Mouse (Mus musculus) cerebellum, postnatal 36 days (tissue): ENCODE results near the gene Cep57l1.

Experiments
- DNase-seq, 2 experiments: peaks; one replicate each; pipeline ENCODE4 v3.0.0; 2021 to 2022; ENCODE audit warnings: mixed read lengths in 2 of 2

Cep57l1 gene

DNA sequence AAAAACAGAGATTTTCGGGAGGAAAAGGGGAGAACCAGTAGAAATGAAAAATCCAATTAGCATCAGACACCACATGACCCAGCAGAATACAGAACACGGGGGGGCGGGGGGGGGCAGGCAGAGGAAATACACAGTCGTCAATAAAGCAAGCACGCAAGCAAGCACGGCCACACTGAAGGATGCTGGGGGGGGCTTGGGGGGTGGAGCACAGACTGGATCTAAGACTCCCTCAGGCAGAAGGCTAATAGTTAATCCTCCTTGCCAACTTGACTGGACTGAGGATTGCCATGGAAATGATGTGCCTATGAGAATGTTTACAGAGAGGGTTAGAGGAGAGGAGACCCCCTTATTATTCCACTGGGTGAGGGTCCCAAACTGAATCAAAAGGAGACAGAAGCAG lies 74.3 kb downstream of the Cep57l1 start:
- DNase-seq = no peak

DNA sequence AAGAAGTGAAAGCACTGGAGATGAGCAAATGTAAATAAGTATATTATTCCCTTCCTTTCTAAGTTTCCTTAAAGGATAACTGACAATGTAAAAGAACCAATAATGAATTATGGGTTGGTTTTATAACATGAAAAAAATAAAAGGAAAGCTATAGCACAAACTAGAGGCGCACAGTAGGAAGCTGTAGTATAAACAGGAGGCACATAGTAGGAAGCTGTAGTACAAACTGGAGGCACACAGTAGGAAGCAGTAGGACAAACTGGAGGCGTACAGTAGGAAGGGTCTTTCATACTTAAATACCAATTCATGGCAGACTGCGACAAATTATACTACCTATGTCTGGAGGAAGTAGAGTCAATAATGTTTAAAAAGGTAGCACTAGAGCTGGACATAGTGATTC lies 76.5 kb downstream of the Cep57l1 start:
- no peak for DNase-seq

DNA sequence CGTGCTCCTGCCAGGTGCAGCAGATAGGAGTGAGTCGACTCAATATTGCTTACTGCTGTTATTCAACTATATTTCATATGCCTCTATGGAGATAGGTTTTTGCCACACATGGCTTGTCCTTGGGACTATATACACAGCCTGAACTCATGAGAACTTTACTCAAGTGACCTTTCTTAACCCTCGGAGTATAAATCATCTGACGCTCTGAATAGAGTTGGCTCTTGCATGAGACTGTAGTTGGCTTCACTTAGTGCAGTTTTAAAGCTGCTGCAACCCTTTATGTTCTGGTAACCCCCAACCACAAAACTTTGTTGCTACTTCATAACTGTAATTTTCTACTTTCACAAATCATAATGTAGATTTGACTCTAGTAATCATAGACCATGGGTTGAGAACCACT lies 77.7 kb downstream of the Cep57l1 start:
- no peak for DNase-seq

DNA sequence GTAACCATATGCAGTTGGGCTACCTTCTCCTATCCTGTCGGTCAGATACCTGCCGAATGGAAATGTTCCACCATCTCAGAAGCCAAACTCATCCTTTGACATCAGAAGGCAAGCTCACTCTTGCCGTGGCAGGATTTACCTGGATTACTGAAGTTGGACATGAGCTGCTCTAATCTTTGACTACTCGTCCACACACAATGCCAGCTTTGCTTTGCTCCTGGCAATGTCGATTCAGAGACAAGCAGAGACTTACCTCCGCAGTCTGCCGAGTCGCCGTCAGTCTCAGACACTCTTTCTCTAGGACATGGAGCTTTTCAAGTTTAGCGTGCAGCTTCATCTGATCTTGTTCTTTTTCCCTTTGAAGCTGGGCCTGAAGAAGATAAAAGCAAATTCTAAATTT lies 78.9 kb downstream of the Cep57l1 start:
- DNase-seq = no peak

DNA sequence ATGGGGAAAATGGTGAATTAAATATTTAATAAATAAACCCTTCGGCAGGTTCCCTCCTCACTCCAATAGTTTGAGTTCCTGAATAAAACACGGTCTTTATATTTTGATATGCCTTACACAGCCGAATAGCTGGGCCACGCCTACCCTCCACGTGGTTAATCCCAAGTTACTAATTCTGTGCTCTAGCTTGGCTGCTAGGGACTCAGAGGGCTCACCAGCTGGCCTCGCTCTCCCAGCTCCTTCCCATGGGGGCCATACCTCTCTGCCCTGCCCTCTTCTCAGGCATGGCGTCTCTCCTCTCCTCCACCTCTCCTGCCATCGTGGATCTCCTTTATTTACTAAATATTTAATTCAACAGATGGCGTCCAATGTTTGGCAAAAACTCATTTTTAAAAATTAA lies 83.5 kb downstream of the Cep57l1 start:
- no peak for DNase-seq

DNA sequence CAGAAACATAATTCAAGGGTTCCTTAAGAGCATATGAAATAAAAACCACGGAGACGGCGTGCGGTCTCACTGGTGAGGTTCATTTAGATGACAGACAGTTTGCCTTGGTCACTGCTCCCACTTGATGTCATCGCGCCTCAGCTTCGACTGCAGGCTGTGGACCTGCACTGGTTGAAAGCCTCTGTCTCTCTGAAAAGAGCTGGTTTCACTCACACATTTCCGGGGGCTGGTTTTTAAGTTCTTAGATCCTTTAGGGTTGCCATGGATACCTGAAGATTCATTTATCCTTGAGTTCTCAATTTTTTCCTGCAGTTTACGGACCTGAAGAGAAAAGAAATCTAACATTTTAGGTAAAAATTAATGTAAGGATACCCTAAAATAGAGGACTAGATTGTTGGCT lies 90.1 kb downstream of the Cep57l1 start:
- no peak for DNase-seq

DNA sequence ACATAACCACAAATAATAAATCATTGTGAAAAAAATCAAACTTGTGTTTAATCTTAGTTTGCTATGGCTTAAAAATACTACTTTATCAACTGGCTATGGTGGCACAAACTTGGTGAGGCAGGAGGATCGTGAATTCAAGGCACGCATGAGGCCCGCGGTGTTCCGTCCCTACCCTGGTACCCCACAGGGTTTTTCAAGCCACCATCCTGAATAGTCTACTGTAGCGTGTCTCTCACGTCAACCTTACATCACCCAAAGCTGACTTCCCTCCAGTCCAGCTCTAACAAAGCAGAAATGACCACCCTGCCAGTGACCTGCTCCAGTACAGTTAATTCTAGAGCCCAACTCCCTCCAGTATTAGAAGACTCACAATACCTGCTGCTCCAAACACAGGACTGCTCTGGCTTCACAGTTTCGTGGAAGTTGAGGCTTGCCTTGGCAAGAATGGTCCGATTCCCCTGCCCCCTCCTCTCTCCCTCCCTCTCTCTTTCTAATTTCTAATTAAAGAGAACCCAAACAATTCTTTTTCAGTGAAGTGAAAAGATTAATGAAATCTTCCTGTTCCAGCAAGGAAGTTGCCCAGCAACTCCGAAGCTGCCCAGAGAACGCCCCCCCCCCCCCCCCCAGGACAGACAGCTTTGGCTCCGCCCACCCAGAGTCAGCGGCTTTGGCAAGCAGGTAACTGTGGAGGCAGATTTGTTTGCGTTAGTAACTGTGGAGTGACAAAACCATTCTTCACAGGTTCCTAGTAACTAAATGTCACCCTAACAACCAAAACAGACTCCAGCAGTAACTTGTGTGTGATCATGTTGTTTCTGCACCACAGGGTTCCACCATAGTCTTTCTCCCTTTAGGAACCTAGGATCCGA lies 93.4 kb downstream of the Cep57l1 start, which contains the start of gene Ccdc162:
TSS of gene Ccdc162 (minus strand) at position 606 of the 869 bp plus-strand sequence.
- no peak for DNase-seq

DNA sequence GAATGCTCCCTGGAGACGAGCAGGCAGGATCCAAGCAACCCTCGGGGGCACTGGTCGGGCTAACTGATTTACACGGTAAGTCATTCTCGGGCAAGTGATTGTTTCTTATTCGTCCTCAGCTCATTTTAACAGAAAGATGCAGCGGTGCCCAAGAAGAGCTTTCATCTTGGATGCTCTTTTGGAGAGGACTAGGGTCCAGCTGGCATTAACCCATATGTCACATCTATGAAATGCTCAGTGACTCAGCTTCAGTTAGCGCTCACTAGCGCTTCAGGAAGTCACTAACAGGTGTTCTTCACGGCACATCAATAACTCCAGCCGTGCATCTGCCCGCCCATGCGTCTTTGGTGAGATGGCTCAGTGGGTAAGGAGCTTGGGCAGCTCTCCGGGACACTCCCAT lies 94.1 kb downstream of the Cep57l1 start:
- no peak for DNase-seq

DNA sequence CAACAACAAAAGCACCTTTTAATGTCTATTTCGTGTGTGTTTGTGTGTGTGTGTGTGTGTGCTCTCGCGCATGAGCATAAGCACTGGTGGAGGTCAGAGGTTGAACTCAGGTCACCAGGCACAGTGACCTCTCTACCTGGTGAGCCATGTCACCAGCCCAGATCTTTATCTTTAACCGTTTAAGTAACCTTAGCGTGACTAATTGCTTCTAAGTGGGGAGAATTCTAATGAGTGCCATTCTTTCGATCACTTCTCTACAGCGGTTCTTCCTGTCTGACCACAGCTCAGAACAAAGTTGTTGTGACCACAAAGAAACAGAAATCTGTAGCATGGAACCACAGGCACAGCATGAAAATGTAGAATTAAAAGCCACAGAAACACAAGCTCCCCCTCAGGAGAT lies 98.2 kb downstream of the Cep57l1 start:
- DNase-seq = no peak

DNA sequence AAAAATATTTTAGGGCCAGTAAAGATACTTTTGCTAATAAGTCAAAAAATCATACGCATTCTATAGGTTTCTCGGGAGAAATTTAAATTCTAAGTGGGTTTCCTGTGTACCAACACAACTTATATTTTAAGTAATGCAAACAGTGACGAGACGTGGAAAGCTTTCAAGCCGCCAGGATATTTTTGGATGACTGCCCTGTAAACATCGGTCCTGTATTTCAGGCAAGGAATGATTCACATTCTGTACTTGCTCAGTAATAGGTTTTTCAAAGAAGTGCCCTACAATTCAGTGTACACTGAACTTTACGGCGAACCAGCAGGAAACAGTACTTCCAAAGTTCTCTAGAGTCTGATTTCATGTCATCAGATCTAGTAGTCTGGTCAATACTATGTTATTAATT lies 98.9 kb downstream of the Cep57l1 start:
- no peak for DNase-seq

DNA sequence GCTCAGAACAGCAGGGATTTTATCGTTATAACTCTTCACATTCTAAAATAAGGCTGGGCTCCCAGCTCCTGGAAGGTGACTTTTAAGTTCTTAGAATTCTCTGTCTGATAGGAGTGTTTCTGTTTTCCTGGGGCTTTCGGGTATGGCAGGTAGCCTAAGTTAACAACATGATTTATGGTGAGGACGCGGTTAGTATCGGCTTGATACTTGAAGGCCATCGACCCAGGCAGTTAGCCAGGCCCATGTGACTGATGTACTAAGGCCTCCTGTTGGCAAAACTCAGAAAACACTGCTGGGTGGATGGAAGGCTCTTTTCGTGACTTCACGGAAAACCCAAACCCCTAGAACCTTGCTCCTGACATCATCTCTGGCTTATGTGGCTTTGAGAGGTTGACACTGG lies 100.3 kb downstream of the Cep57l1 start:
- DNase-seq = no peak

DNA sequence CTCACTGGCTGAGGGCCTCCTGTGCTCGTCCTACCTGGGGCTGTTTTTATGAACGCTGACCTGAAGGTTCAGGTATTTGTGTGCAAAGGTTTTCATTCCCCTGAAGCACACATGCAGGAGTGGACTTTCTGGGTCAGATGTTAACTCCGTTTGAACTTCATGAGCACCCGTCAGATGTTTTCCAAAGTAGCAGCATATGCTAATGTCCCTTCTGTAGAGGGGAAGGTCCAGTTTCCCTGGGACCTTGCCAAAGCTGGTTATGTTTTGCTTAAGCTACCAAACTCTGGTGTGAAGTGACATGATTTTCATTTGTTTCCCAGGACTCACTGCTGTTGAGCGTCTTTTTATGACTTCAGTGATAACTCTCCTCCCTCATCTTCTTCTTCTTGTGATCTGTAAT lies 110.0 kb downstream of the Cep57l1 start:
- no peak for DNase-seq

DNA sequence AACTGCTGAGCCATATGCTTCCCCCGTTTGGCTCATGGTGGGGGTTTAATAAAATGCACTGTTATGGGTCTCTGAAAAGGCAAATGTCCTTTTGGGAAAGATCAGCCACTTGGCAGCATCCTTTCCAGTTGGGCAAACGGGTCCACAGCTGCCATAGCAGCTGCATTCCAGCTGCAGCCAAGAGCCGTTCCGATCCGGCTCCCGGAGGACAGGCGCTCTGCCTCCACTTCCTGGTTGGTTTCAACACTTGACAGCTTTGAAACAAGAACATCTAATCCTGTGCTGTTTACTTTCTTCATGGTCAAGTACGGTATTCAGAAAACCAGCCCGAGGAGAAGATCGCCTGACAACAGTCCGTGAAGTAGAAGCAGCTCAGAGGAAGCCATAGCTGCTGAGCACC lies 112.6 kb downstream of the Cep57l1 start:
- no peak for DNase-seq

DNA sequence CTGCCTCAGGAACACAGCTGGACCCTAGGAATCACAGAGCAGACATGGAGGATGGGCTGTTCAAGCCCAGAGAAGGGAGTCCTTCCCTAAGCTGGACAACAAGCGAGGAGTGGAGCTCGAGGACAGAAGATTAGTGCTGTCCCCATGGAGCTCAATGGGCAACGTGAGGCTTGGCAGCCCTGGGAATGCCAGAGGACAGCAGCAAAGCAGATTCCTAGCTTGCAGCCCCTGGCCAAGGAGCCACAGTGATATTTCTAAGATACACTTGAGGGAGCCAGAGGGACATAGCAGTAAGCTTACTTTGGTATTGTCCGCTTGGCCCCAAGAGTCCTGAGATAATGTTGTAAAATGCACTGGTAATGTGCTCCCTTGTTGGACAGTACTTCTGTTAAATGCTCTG lies 118.7 kb downstream of the Cep57l1 start:
- no peak for DNase-seq

DNA sequence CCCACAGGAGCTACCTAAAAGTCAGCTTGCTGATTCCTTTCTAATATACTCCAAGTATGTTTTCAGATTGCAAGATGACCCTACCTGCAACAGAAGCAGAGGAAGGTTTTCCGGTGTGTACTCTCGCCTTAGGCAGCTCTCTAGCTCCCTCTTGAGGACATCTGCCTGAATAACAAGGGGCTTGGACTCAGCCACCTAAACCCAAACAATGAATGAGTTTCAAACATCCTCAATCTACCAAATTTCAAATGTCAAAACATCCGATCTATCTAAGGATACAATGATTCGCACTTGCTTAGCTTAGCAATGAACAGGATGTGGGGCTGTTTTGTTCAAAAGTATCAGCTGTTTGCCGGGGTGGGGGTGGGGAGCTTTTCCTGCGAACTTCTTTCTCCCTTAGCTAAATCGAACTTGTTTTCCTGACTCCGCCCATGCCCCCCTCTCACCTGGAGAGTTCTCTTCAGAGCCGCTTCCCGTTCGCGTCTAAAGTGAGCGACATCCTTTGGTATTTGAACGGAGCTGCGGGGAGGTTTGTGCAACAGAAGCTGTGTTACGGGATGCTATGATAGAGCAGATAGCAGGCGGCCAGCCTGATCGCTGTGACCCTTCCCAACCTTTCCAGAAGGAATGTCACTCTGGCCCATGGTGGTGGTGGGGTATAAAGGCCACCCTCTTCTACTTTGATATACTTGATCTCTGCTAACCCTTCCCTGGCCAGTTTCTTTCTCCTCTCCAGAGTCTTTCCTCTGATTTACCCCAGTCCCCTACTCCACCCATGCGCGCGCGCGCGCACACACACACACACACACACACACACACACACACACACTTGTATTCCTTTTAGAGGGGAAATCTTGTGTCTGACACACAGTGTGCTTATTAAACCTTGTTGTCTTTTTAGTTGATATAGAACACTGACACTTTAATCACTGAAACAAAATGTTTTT lies 119.5 kb downstream of the Cep57l1 start:
- DNase-seq = peak; percentile 67 to 75

DNA sequence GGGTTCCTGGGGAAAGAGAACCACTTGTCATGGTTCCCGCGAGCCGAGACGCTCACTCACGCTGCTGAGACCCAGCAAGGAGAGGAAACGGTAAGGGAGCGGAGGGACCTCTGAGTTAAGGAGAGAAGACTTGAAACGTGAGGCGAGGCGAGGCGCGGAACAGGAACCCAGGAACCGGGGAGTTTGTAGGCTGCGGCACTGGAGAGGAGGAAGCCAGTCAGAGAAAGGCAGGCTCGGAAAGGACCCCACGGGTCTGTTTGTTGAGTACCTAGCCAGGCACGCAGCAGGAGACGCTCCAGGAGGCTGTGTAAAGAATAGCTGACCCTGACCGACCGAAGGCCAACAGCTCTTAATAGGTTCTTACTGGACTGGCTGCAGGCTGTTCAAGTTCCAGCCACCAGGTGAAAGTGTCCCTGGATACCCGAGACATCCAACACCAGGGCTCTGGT lies 125.1 kb downstream of the Cep57l1 start:
- DNase-seq = no peak

DNA sequence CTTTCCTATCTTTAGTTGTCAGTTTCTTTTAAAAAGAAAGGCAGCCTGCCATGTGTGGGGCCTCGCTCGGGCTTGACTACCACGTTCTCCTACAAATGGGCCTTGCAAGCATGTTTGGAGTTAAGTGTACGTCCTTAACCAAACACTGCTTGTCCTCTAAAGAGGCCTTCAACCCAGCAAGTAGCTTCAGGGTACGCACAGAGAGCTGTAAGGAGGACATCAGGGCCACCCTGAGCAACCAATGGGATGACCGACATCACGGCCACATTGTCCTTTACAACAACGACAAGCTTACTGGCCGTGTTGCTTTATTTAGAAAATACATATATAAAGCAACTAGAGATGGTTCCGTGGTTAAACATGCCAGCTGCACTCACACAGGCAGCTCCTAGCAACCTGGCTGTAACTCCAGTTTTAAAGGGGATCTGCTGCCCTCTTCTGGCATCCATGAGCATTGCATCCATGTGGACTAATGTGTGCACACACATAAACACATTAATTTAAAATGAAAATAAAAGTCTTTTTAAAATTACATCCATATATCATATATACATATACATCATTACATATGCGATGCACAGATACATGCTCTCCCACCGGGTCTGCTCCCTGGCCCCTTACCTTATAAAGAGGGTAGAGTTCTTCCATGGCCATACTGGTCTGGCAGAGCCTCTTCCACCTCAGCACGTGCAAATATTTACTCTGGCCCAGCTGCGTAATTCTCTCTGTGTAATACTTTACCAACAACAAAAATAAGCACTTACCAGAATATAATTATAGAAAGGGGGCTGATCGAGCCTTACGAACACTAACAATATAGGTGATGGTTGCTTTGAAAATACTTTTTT lies 126.9 kb downstream of the Cep57l1 start:
- DNase-seq = peak; percentile 90 to 95

DNA sequence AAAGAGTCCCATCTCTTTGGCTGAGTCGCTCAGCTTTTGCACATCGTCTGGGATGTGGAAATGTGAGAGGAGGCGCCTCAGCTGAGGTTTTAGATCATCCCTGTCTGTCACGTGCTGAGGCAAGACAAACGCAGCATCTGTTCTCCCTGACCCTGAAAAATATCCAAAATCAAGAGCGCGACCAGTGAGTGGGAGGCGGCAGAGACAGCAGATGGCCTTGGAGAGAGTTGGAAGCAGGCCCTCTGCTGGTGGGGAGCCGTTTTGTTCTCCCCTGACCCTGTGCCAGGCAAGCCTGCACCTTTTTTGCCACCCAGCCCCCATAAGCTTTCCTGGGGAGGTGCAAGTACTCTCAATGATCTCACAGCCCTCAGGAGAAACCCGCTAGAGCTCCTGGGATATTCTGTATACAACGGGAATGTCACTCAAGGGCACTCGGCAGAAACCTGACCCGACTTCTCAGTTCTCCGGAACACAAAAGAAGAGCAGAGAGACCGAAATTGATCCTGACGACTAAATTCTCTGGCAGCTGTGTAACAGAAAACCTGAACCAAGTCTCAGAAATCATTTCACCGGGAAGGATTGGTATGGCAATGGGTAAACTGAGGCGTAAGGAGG lies 130.8 kb downstream of the Cep57l1 start:
- DNase-seq = peak; percentile 93

DNA sequence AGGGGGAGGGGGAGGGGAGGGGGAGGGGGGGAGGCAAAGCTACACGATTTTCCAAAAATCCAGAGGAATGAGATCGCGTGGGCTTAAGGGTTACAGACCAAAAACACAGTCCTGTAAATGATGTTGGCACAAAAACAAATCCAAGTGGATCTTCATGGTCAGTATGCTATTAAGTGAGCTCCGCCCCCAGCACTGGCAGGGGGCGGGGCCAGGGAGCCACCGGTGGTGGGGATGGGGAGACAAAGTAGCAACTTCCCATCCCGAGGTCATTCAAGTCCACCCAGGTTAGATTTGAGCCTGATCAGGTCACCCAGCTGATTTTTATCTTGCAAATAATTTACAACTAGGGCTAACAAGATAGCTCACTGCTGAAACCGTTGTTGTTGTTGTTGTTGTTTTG lies 132.3 kb downstream of the Cep57l1 start:
- DNase-seq = no peak

DNA sequence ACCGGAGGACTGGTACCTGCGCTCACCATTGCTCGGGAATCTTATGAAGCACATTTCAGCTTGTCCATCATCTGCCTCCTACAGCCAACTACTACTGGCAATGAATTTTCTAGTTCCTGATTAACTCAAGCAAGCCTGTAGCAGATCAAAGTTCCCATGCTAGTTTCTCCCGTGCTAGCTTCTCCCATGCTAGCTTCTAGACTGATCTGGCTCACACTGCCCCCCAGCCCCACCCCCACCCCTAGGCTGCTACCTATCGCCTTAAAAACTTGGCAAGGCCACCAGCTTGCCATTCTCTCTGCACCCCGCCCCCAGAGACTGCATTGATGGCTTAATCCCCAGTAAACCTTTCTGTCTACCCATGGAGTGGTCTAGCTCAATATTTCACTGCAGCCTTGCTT lies 133.0 kb downstream of the Cep57l1 start:
- DNase-seq = no peak

DNA sequence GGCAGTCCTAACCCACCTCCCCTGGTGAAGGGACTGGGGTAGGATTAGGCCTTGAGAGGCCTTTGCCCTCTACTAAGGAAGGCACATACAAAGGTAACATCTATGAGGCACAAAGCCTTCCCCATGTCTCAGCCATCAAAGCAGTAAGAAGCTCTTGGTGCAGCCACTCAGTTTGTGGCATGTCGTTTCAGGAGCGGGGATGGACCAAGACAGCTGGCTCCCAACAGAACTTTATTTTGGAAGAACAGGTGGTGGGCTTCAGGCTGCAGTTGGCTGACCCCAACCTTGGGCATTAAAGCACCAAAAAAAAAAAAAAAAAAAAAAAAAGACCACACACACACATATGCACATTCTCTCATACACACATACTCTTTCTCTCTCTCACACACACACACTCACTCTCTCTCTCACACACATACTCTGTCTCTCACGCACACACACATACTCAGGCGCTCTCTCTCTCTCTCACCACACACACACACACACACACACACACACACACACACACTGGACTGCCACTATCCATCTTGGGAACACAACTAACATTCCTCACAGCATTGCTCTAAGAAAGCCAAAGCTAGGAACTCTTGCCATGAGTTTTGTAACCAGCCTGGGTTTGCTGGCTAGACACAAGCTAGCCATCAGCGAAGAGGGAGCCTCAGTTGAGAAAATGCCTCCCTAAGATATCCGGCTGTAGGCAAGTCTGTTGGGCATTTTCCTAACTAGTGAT lies 133.7 kb downstream of the Cep57l1 start:
- no peak for DNase-seq

DNA sequence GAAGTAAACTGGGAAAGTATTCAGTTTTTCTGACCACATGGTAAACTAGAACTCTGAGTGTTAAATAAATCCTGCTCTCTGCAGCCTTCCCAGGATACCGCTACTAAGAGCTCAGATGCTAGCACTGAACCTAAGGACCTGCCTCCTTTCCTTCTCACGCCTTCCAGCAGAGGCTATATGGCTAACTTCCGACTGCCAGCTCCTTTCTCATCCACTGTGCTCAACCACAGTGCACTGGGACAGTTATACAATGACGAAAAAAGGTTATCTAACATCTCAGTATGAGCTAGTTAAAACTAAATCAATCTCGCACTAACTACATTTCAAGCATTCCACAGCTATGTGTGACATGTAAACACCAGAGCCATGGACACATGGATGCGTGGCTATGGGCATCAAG lies 134.4 kb downstream of the Cep57l1 start:
- DNase-seq = no peak
